Mouse (Mus musculus): Measurements from ENCODE around the gene Guk1. TPM values are rescaled to one million over a fixed set of nuclear protein-coding genes. Genes with fewer than 3 reads are reported as not detected.

Guk1 gene
- total RNA-seq, 1 experiment from 2014 or later, result 45.9 TPM

- ATAC-seq (replicated peaks; ENCODE audit: insufficient number of reproducible peaks, low FRiP score, low TSS enrichment, poor library complexity, severe bottlenecking), result no peak
Observed at GRCm38 (mm10) chr11:59136994-59137706, 54.9 kb downstream of the Guk1 start.

DNA sequence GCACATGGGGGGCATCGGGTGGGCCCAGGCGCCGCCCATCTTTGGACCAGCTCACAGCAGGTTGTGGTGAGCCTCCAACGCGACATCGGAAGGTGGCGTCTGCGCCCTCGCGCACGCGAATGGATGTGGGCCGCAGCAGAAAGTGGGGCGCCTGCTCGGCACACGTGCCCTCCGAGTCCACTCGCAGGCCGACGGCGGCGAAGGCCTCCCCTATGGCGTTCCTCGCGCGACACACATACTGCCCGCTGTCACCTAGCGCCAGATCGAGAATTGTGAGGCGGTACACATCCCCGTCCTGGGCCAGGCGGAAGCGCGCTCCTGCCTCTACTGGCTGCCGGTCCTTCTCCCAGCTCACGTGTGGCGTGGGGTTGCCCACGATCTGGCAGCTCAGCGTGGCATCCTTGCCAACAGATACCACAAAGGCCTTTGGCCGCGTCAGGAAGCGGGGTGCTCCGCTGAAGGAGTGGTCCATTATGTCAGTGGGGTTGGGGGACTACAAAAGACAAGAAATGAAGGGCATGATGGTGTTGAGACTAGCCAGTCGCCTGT lies 56.0 kb downstream of the Guk1 start, which contains the start of gene Obscn:
Gene Obscn (minus strand): TSS at position 499 of the 549 bp plus-strand sequence.
- no peak for ATAC-seq (replicated peaks; ENCODE audit: insufficient number of reproducible peaks, low FRiP score, low TSS enrichment, poor library complexity, severe bottlenecking)

GRCm38 (mm10) chr11:59135051-59135820 lies 56.8 kb downstream of the Guk1 start:
- no peak for ATAC-seq (replicated peaks; ENCODE audit: insufficient number of reproducible peaks, low FRiP score, low TSS enrichment, poor library complexity, severe bottlenecking)

GRCm38 (mm10) chr11:59134373-59134997 lies 57.5 kb downstream of the Guk1 start:
- ATAC-seq (replicated peaks; ENCODE audit: insufficient number of reproducible peaks, low FRiP score, low TSS enrichment, poor library complexity, severe bottlenecking), result no peak

Other genes with a start within 250 kb of the Guk1 start
- 1.7 TPM in 2 of 3 replicates, not detected in the other for gene Hist3h2ba, start 243.3 kb downstream of the Guk1 start, total RNA-seq (2017)
- gene Hist3h2a, start 237.5 kb downstream of the Guk1 start, total RNA-seq (2017), result 35.6 to 52.4 TPM (median 42.1 TPM) in 3 replicates
- 0.29 TPM in 1 of 3 replicates, not detected in the others for gene Trim17, start 237.5 kb downstream of the Guk1 start, total RNA-seq (2017)
- 32.0 to 47.3 TPM (median 32.7 TPM) in 3 replicates for gene Trim11, start 214.1 kb downstream of the Guk1 start, total RNA-seq (2017)
- gene Obscn, start 55.8 kb downstream of the Guk1 start, total RNA-seq (2017), result under 0.01 to 0.58 TPM in 2 of 3 replicates, not detected in the other
- 4.1 to 15.4 TPM (median 6.4 TPM) in 3 replicates for gene Iba57, start 28.5 kb downstream of the Guk1 start, total RNA-seq (2017)
- not detected in 3 replicates for gene Gjc2, start 9.0 kb downstream of the Guk1 start, total RNA-seq (2017)
- 21.2 to 48.1 TPM (median 23.8 TPM) in 3 replicates for gene Mrpl55, start 10.3 kb upstream of the Guk1 start, total RNA-seq (2017)
- gene 2310033P09Rik, start 16.1 kb upstream of the Guk1 start, total RNA-seq (2017), result 8.9 to 16.8 TPM (median 16.4 TPM) in 3 replicates
- 337 to 405 TPM (median 396 TPM) in 3 replicates for gene Arf1, start 36.1 kb upstream of the Guk1 start, total RNA-seq (2017)
- gene Wnt3a, start 98.5 kb upstream of the Guk1 start, total RNA-seq (2017), result not detected in 3 replicates
- 0.10 TPM in 1 of 3 replicates, not detected in the others for gene Wnt9a, start 114.7 kb upstream of the Guk1 start, total RNA-seq (2017)
- gene Prss38, start 183.4 kb upstream of the Guk1 start, total RNA-seq (2017), result not detected in 3 replicates